In genomic region chr7:117882803-117883202, GRCm38 (mm10) we compare ENCODE assay signal across 8 mouse cellular contexts.
A peak's percentile ranks its signal among the peaks of the same experiment; 100 is the strongest.
DNase-seq lines count a peak whose midpoint lies in the region; ATAC-seq and TF ChIP-seq lines count a peak whose summit lies in the region.

No protein-coding gene starts in this region.

- ATAC-seq in kidney, embryonic 16.5 days (ENCODE audit: low FRiP score, low TSS enrichment) = no peak
- ATAC-seq in common myeloid progenitor, adult 5-6 weeks (replicated peaks; ENCODE audit: low read depth, poor library complexity, severe bottlenecking) = peak; percentile 97
- ATAC-seq in inflammation-experienced regulatory T-cells, adult 6 months = peak; percentile 52
- ATAC-seq in limb, embryonic 13.5 days (ENCODE audit: low FRiP score, low read depth) = peak; percentile 36; the same call in 1 of the 2 replicates

- no peak overlapping the region for H3K4me2 ChIP-seq in kidney, embryonic 16.5 days (replicated peaks; ENCODE audit: low read depth, low read length)
- H3K4me2 ChIP-seq in limb, embryonic 13.5 days (replicated peaks) = no peak overlapping the region; the same call in 1 of the 2 replicates

- TF ChIP-seq CTCF in kidney, adult 2 months (conservative IDR thresholded peaks at IDR 0.05; ENCODE audit: insufficient read depth, insufficient read length, low read depth, low read length) = peak; percentile 76

- 6% methylated on average over 13 of the region's 13 CpGs for WGBS in kidney, adult 2 months
- 8% methylated on average over 13 of the region's 13 CpGs for WGBS in kidney, embryonic 16.5 days
- 7% methylated on average over 13 of the region's 13 CpGs for WGBS in limb, embryonic 13.5 days

- intact Hi-C loops in gastrocnemius, postnatal 36 days (cut with DNase I) = loop anchor here (5.0 to 10.0 kb wide), 3 partner anchors 219 to 568 kb away; partner anchors contain the start of gene Xylt1

- no peak overlapping the region for H3K4me3 ChIP-seq in kidney, adult 2 months (ENCODE audit: insufficient read depth, low read depth, low read length)
- H3K4me3 ChIP-seq in kidney, embryonic 16.5 days (ENCODE audit: low read length) = no peak overlapping the region
- H3K4me3 ChIP-seq in limb, embryonic 13.5 days = no peak overlapping the region

- no peaks in the 10 kb centered on the region for H3K9me3 ChIP-seq in kidney, embryonic 16.5 days (ENCODE audit: low read length)
- H3K9me3 ChIP-seq in limb, embryonic 13.5 days = no peaks in the 10 kb centered on the region

- H3K36me3 ChIP-seq in kidney, adult 2 months (ENCODE audit: control insufficient read depth, insufficient read depth, low read length) = no peaks in the 10 kb centered on the region
- no peaks in the 10 kb centered on the region for H3K36me3 ChIP-seq in kidney, embryonic 16.5 days (ENCODE audit: insufficient read depth, low read length)
- no peaks in the 10 kb centered on the region for H3K36me3 ChIP-seq in limb, embryonic 13.5 days

- no peaks in the 10 kb centered on the region for H3K27me3 ChIP-seq in kidney, adult 2 months (replicated peaks; ENCODE audit: control insufficient read depth, insufficient read depth, low read length)
- H3K27me3 ChIP-seq in kidney, embryonic 16.5 days (ENCODE audit: insufficient read depth, low read length) = no peaks in the 10 kb centered on the region
- no peaks in the 10 kb centered on the region for H3K27me3 ChIP-seq in limb, embryonic 13.5 days

- H3K9ac ChIP-seq in kidney, embryonic 16.5 days (replicated peaks; ENCODE audit: low read length) = no peak overlapping the region
- H3K9ac ChIP-seq in limb, embryonic 13.5 days = no peak overlapping the region

- DNase-seq in kidney, adult 2 months = peak; percentile 64
- DNase-seq in gastrocnemius, postnatal 36 days = peak; percentile 28 to 45
- DNase-seq in natural killer cell, adult 2 months (ENCODE audit: low spot score in 2 of 2) = peak; percentile 7 to 51
- peak; percentile 44 for DNase-seq in telencephalon, adult 2 months (ENCODE audit: low read depth, low spot score)

- no peaks in the 10 kb centered on the region for H3K4me1 ChIP-seq in kidney, adult 2 months (ENCODE audit: control insufficient read depth, insufficient read depth, low read length)
- no peaks in the 10 kb centered on the region for H3K4me1 ChIP-seq in kidney, embryonic 16.5 days (ENCODE audit: insufficient read depth, low read length)
- no peaks in the 10 kb centered on the region for H3K4me1 ChIP-seq in limb, embryonic 13.5 days

- H3K27ac ChIP-seq in kidney, adult 2 months (ENCODE audit: insufficient read depth, low read depth, low read length) = no peak overlapping the region
- H3K27ac ChIP-seq in kidney, embryonic 16.5 days (ENCODE audit: low read length) = no peak overlapping the region
- no peak overlapping the region for H3K27ac ChIP-seq in limb, embryonic 13.5 days

- TF ChIP-seq POLR2A in kidney, adult 2 months (IDR thresholded peaks at IDR 0.05; ENCODE audit: low read depth, low read length) = no peak
